Mouse (Mus musculus) testis, postnatal 10 days (tissue): Measurements from ENCODE around the gene Ankrd13b.

Experiments used
- DNase-seq: peaks from one replicate; pipeline ENCODE4 v3.0.0; 2021; ENCODE audit warnings: low spot score

The Ankrd13b gene

DNA sequence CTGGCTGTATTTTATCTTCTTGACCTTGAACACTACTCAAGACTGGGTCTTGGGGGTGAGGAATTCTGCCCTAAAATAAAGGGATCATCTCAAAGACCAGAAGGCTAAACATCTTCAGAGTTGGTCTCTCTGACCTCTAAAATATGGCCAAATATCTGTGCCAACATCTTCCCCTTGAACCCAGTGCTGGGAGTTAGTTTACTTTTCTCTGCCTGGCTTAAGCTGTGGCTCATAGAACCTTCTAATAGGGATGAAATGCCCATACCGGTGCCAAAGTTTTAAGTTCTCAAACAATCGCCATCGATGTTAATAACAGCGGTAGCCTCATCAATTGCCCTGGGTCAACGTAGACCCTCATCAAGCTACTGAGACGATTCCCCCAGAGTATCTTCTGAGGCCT is 27.6 kb downstream of the Ankrd13b start:
- DNase-seq = no peak

DNA sequence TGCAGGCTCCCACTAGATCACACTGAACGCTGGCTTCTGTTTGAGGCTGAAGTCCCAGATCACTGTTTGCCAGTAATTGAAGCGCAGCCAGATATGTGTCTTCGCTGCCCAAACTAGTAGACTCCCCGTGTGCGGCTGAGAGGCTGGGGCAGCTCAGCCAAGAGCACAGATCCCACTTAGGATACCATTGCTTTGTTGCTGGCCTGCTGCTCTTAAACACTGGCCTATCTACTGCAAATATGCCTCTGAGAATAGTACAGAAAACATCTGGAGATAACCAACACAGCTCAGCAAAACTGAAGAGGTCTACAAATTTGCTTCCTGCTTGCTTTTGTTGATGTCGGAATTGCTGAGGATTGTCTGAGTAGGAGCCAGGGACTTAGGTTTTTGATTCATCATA is 32.6 kb downstream of the Ankrd13b start:
- no peak for DNase-seq

DNA sequence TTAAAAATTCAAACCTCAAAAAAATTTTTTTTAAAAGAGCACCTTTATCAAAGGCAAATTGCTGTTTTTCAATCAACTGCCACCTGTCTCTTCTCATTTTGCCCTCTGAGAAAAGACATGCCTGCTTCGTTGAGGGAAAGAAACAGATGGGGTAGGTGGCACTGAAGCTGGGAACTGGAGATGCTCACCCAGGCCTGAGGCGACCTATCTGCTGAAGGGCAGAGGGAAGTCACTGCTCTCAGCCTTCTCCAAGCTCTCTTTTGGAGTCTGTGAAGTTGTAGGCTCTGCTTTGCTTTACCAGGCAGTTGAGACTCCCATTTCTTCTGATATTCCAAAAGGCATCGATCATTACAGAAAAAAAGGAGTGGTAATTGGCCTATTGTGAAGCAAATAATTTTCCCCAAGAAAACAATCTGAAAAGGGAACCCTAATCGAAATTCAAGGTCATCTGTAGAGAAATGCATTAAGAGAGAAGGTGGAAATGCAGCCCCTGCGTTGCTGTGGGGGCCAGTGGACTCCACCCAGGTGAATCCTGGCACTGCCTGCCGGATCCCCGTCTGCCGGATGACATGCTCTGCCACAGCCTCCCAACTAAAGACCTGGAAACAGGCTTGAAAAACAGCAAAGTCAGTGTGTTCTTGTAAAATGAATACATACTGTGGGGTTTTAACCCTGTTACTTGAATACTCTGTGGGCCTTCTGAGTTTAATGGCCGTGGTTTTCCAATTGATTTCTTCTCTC is 33.5 kb downstream of the Ankrd13b start:
- DNase-seq = no peak

DNA sequence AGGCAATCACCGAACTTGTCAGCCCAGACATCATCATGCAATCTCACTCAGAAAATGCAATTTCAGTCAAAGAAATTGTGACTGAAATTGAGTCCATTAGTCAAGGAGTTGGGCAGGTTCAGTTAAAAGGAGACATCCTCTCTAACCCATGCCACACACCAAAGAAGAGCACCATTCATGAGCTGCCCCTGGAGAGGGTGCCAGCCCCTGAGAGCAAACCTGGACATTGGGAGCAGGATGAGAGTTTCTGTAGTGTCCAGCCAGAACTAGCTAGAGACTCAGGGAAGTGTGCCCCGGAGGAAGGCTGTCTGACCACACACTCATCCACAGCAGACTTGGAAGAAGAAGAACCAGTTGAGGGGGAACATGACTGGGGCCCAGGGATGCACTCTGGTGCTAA is 36.1 kb downstream of the Ankrd13b start:
- no peak for DNase-seq

DNA sequence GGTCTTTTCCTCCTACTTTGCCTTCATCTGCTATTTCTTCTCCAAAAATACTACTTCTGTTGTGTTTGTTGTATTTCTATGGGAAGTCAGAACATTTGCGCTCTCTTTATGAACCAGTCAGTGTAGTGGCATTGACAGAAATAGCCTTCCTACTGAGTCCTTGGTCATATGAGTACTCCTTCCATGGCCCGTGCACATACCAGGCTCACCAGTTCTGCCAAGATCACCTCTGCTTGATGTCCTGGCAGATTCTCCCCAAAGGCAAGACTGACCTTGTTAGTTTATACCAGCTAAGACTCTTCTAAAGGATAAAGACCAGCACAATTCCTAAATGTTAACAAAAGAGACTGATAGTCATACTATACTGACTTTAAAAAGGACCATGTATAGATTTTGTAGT is 37.8 kb downstream of the Ankrd13b start:
- DNase-seq = no peak

DNA sequence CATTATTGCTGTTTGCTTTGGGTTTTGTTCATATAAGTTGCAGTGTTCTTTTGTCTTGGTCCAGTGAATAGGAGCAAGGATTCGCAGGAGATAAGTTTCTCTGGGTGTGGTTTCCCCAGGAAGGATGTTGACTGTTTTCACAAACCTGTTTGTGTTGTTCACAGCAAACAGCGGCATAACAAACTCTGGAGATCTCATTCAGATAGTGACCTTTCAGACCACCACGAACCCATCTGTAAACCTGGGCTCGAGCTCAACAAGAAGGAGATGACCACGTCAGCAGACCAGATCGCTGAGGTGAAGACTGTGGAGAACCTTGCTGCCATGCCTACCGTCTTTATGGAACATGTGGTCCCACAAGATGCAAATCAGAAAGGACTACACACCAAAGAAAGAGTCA is 40.3 kb downstream of the Ankrd13b start:
- DNase-seq = no peak

DNA sequence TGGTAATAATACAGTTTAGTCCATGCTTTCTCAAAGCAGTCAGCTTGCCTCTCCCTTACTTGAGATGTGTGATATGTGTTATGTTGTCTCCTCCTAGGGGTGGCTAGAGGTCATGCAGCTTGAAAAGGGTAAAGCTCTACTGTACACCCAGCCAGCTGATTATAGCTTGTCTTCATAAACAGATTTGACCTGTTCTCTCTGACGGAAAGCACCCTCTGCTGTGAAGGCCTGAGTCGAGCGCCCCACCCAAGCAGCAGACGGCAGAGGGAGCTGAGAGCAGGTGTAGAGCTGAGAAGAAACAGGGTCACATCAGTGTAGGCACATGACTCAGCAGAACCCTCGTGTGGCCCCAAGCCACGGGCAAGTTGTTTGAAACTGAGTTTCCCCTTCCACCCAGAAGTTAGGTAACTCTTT is 42.8 kb downstream of the Ankrd13b start:
- DNase-seq = peak; percentile 51

DNA sequence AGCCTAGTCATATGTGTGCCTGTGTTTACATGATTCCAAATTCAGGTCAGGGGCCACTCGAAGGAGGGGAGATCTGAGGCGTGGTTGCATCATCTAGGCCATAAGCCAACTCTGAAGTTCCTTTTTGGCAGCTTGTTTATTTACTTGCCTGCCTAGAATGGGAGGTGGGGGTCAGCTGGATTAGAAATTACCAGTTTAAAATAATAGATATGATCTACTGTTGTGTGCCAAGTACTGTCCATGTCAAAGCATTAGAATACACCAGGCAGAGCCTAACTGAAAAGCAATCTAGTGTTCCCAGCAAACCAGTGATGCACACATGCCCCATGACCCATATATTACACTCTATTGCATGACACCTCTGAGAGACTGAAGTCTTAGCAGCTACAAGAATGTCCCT is 44.5 kb downstream of the Ankrd13b start:
- DNase-seq = peak; percentile 40

DNA sequence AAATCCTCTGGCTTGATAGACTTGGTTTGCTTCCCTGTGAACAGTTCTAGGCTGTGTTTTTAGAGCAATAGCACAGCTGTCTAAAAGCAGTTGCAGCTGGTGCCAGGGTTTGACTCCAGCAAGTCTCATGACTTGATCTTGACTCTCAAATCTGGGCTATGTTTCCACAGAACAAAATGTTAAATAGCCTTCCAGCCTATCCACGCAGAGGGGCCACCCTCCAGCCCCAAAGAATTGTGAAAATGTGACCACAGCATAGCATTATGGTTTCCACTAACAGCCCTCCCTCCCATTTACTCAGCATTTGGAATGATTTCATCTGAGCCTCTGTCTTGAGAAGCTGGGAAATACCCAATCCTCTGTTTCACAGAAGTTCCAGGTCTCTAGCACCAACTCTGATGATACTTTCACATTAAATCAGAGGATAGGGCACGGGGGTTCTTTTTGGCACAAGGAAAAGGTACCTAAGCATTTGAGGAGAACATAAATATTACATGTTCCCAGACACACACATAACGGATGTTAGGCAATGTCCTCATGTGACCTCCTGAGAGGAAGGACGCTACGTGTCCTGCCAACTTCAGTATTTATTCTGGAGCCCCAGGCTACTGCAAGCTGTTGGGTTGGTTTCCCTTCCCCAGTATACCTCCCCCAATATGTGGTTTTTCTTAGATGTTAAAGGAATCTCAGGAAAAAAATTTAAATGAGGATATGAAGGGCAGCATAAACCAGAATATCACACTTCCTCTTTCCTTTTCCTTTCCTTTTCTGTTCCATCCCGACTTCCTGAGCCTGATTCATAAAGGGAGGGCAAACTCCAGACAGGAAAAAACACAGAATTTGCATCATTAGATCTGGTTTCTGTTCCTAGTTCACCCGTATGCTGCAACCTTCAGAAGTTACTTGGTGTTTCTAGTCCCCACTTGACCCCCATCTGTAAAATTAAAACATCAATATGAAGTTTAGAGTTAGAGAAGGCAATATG is 47.0 kb downstream of the Ankrd13b start:
- DNase-seq = peak; percentile 13

DNA sequence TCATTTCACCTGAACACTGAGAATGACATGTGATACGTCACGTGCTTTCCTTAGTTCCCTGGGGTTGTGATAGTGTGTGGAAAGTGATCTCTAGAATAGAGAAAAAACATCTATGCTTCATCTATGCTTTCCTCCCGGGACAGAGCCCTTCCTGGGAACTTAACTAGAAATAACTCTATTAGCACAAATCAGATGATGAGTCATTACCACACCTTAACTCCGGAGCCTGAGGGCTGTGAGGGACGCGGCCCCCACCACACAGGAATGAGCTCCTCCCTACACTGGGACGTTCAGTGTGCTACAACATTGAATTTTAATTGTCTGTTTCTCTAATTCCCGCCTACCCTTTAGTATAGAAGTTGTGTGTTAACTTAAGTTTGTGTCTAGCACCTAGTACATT is 48.5 kb downstream of the Ankrd13b start:
- DNase-seq = no peak

DNA sequence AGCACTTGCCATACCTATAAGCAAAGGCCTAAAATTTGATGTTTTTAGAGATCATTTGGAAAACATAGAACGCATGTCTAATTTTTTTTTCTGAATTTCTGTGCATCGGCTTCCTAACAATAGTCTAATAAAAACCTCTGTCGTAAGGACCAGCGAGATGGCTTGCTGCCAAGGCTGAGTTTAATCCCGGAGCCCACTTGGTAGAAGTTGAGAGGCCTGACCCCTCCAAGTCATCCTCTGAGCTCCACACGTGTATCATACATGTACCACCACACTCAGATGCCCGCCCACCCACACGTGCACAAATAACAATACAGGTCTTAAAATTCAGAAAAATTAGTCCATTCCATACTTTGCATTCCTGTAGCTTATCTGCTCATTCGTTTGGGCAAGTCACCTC is 49.4 kb downstream of the Ankrd13b start:
- no peak for DNase-seq

DNA sequence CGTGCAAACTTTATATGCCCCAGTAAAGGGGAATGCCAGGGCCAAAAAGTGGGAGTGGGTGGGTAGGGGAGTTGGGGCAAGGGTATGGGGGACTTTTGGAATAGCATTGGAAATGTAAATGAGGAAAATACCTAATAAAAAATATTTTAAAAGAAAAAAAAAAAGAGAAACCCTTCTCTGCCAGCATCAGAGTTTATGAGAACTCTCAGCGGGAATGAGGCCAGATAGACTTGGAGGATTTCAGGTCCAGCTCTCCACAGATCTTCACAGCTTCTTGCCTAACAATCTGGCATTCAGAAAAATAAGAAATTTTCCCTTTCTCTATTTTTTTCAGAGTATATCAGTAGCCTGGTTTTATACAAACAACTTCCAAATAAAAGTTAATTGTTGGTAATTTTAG is 52.5 kb downstream of the Ankrd13b start:
- no peak for DNase-seq

DNA sequence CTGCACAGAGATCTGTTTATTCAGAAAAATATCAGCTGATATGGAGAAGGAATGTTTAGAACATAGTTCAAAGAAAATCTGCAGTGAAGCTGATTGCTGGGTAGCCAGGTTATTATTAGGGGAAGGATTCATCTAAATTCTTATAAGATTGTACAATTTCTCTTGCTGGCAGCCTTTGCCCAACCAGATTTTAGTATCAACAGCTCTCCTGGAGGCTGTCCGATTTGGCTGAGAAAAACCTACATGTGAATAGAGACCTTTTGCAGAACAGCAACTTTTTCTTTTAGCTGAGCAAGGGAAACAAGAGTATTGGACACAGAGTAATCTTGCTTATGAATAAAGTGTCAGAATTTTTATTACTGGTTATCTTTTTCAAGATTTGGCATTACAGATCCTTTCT is 61.0 kb downstream of the Ankrd13b start:
- DNase-seq = no peak

DNA sequence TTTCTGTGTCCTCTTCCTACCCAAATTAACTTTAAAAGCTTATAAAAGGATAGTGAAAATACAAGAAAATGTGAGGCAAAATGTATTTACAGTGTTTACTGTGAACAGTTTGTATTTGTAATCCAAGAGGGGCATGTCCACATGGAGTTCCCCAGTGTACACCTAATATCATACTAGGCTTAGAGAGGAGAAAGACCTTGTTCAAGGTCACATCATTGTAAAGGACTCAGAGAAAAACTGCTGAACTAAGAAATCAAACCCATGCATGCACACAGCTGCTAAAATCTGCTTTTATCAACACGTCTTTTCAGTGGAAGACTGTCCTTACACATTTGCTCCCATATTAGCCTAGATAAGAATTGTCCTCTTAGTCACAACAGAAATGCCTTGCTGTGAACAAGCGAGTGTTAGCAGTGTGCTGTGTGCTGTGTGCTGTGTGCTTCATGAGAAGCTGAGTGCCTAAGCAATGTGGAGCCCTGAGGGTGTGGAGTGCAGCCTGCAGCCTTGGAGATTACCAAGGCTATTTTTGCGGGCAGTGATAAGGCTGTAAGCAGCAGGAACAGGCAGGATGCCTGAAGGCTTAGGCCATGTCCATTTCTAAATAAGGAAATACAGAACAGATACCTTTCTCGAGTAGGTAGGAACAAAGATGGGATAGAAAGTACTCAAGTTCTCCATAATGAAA is 66.2 kb downstream of the Ankrd13b start:
- DNase-seq = no peak
